Mouse (Mus musculus) midbrain, embryonic 16.5 days (tissue): ENCODE results near the gene Zfp213. TPM values are rescaled to one million over a fixed set of nuclear protein-coding genes. Genes with fewer than 3 reads are reported as not detected.
A peak's percentile ranks its signal among the peaks of the same experiment; 100 is the strongest.

ENCODE experiments used
- ATAC-seq: fragments of 200-750 bp; cut with Nextera tagmentation; 2 replicates; pipeline ENCODE4 v1.8.0; 2017; ENCODE audit warnings: moderate TSS enrichment
- H3K27ac ChIP-seq: fragments of 300-500 bp; sonication (generic); 2 replicates; pipeline ENCODE4 v1.5.1; 2014; ENCODE audit warnings: mild to moderate bottlenecking, low read length, mixed read lengths
- H3K27me3 ChIP-seq: fragments of 300-500 bp; sonication (generic); 2 replicates; pipeline ENCODE4 v1.6.1; 2014; ENCODE audit warnings: low read depth, low read length, mixed read lengths; ENCODE audit not compliant: control insufficient read depth, insufficient read depth
- H3K36me3 ChIP-seq: fragments of 300-500 bp; sonication (generic); 2 replicates; pipeline ENCODE4 v1.6.1; 2014; ENCODE audit warnings: mild to moderate bottlenecking, low read length, moderate library complexity, mixed read lengths; ENCODE audit not compliant: control insufficient read depth, insufficient read depth
- H3K4me1 ChIP-seq: fragments of 300-500 bp; sonication (generic); 2 replicates; pipeline ENCODE4 v1.6.1; 2014; ENCODE audit warnings: mild to moderate bottlenecking, low read length, mixed read lengths; ENCODE audit not compliant: control insufficient read depth, insufficient read depth
- H3K4me2 ChIP-seq: fragments of 300-500 bp; sonication (generic); 2 replicates; pipeline ENCODE4 v1.6.1; 2014; ENCODE audit warnings: mild to moderate bottlenecking, low read length, mixed read lengths
- H3K4me3 ChIP-seq: fragments of 300-500 bp; sonication (generic); 2 replicates; pipeline ENCODE4 v1.5.1; 2014; ENCODE audit warnings: low read depth, mild to moderate bottlenecking, low read length, moderate library complexity, mixed read lengths
- H3K9ac ChIP-seq: fragments of 300-500 bp; sonication (generic); 2 replicates; pipeline ENCODE4 v1.6.1; 2014; ENCODE audit warnings: low read depth, low read length, mixed read lengths
- H3K9me3 ChIP-seq: fragments of 300-500 bp; sonication (generic); replicated peaks from 2 replicates; pipeline ENCODE4 v1.6.1; 2014; ENCODE audit warnings: mild to moderate bottlenecking, low read length, mixed read lengths; ENCODE audit not compliant: control insufficient read depth, poor library complexity, severe bottlenecking
- WGBS: fragments of 180-500 bp; shearing (Covaris S2); extraction: QIAGEN DNeasy Blood & Tissue Kit; methylation state at CpG from one replicate; pipeline ENCODE4 v1.1.7; 2014; 5-methylcytosine and 5-hydroxymethylcytosine counted together
- polyA plus RNA-seq: library from polyadenylated mRNA; unstranded; fragments of >200 nt; fragmentation: Nextera tagmentation; extraction: Ambion mirVana; gene quantifications from 2 replicates; pipeline ENCODE4 v1.2.1, GENCODE M21; 2015

Zfp213 gene
- polyA plus RNA-seq: 16.0 and 17.9 TPM in 2 replicates

DNA sequence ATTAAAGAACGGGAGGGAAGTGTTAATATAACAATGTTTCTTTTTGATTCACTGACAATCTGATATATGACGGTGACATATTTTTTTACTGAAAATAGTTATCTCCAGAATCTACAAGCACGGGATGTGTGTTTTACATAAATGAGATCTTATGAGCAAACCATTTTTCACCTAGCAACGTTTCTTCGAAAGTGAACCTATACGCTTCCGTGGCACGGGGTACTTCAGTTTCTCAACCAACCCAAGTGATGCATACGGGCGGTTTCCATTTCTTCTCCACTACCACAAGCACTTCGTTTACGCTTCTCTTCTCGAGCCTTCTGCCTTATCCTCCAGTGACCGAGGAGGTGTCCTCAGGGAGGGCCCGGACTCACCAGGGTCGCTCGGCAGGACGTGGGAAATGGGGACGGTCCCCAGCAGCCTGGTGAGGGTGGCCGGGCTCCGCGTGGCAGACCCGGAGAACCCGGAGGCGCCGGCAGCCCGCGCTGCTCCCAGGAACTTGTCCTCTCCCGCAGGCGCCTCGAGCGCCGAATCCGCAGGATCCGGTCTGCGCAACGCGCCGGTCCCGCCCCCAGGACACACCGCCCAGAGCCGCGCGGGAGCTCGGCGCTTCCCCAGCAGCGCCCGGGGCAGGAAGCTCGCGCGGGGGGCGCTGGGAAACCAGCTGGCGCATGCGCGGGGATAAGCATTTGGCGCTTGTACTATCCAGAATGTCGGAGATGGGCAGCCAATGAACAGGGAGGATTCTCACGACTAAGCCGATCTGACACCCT is at the start of gene Zfp213:
Gene Zfp213 (minus strand): TSS at position 644 of the 773 bp plus-strand sequence.
- 1% methylated on average over 58 of the region's 59 CpGs for WGBS
- ATAC-seq: peak; percentile 95
- Histone ChIP-seq H3K4me2 (peak within 1 kb of the TSS; percentile 72), H3K27me3 (no peaks in the 10 kb centered on the region), H3K9me3 (no peaks in the 10 kb centered on the region), H3K9ac (peak within 1 kb of the TSS; percentile 92), H3K4me1 (peaks cover 10% of the 10 kb centered on the region), H3K4me3 (peak within 1 kb of the TSS; percentile 68), H3K36me3 (peaks cover 6% of the 10 kb centered on the region), H3K27ac (peak within 1 kb of the TSS; percentile 93)

DNA sequence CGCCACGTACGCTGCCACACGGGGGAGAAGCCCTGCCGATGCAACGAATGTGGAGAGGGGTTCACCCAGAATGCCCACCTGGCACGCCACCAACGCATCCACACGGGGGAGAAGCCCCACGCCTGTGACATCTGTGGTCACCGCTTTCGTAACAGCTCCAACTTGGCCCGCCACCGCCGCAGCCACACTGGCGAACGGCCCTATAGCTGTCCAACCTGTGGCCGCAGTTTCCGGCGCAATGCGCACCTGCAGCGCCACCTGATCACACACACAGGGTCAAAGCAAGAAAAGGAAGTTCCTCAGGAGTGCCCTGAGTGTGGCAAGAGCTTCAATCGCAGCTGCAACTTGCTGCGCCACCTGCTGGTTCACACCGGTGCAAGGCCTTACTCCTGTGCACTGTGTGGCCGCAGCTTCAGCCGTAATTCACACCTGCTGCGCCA is 46.3 kb upstream of the Zfp213 start:
- no peak for ATAC-seq

DNA sequence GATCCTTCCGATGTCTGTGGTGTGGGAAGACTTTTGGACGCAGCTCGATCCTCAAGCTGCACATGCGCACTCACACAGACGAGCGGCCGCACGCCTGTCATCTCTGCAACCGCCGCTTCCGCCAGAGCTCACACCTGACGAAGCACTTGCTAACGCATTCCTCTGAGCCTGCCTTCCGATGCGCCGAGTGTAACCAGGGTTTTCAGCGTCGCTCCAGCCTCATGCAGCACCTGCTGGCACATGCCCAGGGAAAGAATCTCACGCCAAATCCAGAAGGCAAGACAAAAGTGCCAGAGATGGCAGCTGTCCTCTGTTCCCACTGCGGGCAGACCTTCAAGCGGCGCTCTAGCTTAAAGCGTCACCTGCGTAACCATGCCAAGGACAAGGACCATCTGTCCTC is 45.6 kb upstream of the Zfp213 start:
- WGBS: 95% methylated on average over 24 of the region's 24 CpGs
- H3K9me3 ChIP-seq: no peaks in the 10 kb centered on the region
- no peaks in the 10 kb centered on the region for H3K4me1 ChIP-seq
- H3K4me2 ChIP-seq: no peak overlapping the region
- no peaks in the 10 kb centered on the region for H3K27me3 ChIP-seq
- H3K9ac ChIP-seq: no peak overlapping the region
- no peak for ATAC-seq
- H3K27ac ChIP-seq: no peak overlapping the region
- no peaks in the 10 kb centered on the region for H3K36me3 ChIP-seq
- no peak overlapping the region for H3K4me3 ChIP-seq

More for the DNA sequence above, 46.3 kb upstream of the Zfp213 start:
- H3K9ac ChIP-seq: no peak overlapping the region
- H3K4me2 ChIP-seq: no peak overlapping the region
- 85% methylated on average over 28 of the region's 28 CpGs for WGBS
- H3K27me3 ChIP-seq: no peaks in the 10 kb centered on the region
- H3K9me3 ChIP-seq: no peaks in the 10 kb centered on the region
- H3K4me1 ChIP-seq: no peaks in the 10 kb centered on the region
- H3K4me3 ChIP-seq: no peak overlapping the region
- H3K27ac ChIP-seq: no peak overlapping the region
- no peaks in the 10 kb centered on the region for H3K36me3 ChIP-seq

DNA sequence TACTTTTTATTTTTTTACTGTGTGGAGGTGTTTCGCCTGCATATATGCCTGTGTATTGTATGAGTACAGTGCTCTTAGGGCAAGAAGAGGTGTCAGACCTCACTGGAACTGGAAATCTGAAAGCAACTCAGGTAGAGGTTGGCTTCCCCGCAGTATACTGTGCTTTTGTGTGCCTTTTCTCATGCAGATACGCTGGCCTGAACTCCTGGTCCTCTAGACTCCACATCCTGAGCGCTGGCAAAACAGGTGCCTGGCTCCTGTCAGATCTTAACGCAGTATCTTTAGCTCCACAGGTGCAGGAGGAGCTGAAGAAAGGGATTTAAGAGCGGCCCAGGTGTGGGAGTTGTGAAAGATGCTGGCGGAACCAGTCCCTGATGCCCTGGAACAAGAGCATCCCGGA is 41.2 kb upstream of the Zfp213 start:
- WGBS: 85% methylated on average over 8 of the region's 8 CpGs
- no peak overlapping the region for H3K4me3 ChIP-seq
- no peak overlapping the region for H3K4me2 ChIP-seq
- H3K27ac ChIP-seq: no peak overlapping the region
- H3K4me1 ChIP-seq: no peaks in the 10 kb centered on the region
- no peak overlapping the region for H3K9ac ChIP-seq
- H3K9me3 ChIP-seq: no peaks in the 10 kb centered on the region
- no peaks in the 10 kb centered on the region for H3K36me3 ChIP-seq
- no peak for ATAC-seq
- no peaks in the 10 kb centered on the region; the same call in 1 of the 2 replicates for H3K27me3 ChIP-seq

DNA sequence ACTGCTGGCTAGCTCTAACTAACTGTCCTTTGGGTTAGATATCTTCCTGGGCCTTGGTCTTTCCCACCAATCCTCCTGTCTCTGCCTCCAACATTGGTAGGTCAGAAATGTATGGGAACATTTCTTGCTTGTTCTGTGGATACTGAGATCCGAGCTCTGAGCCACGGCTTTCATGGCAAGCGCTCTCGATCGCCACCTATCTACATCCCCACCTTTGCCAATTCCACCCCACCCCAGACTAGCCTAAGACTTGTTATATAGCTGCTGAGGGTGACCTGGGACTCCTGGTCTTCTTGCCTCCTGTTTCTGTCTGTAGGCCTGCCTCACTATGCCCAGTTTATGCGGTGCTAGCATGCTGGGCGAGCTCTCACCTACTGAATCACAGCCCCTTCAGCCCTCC is 40.4 kb upstream of the Zfp213 start:
- no peak overlapping the region for H3K27ac ChIP-seq
- peaks cover 2% of the 10 kb centered on the region; the same call in 1 of the 2 replicates for H3K4me1 ChIP-seq
- H3K4me3 ChIP-seq: no peak overlapping the region
- no peak overlapping the region for H3K9ac ChIP-seq
- no peaks in the 10 kb centered on the region for H3K9me3 ChIP-seq
- ATAC-seq: no peak
- H3K4me2 ChIP-seq: no peak overlapping the region
- WGBS: 79% methylated on average over 7 of the region's 7 CpGs
- H3K36me3 ChIP-seq: no peaks in the 10 kb centered on the region
- H3K27me3 ChIP-seq: no peaks in the 10 kb centered on the region; the same call in 1 of the 2 replicates

DNA sequence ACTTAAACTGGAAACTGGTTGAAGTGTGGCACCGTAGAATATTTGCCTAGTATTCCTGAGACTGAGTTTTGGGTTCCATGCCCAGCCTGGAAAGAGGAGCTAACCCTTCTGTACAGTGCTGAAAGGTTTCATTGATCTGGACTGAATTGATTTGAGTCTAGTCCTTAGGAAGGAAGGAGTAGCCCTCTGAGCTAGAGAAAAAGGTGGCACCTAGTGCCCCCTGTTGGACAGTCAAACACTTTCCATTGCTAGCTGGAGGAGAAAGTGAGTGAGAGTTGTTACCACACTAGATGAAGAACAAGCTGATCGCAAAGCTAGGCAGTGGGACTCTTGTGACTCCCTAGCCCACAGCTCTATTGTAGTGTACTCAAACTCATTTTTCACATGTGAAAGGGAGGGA is 39.5 kb upstream of the Zfp213 start:
- WGBS: 51% methylated on average over 2 of the region's 2 CpGs
- no peak overlapping the region for H3K9ac ChIP-seq
- peaks cover 3% of the 10 kb centered on the region; the same call in 1 of the 2 replicates for H3K4me1 ChIP-seq
- H3K4me2 ChIP-seq: no peak overlapping the region
- no peak for ATAC-seq
- H3K27me3 ChIP-seq: no peaks in the 10 kb centered on the region; the same call in 1 of the 2 replicates
- no peak overlapping the region for H3K27ac ChIP-seq
- H3K9me3 ChIP-seq: no peaks in the 10 kb centered on the region
- H3K36me3 ChIP-seq: no peaks in the 10 kb centered on the region
- no peak overlapping the region for H3K4me3 ChIP-seq

DNA sequence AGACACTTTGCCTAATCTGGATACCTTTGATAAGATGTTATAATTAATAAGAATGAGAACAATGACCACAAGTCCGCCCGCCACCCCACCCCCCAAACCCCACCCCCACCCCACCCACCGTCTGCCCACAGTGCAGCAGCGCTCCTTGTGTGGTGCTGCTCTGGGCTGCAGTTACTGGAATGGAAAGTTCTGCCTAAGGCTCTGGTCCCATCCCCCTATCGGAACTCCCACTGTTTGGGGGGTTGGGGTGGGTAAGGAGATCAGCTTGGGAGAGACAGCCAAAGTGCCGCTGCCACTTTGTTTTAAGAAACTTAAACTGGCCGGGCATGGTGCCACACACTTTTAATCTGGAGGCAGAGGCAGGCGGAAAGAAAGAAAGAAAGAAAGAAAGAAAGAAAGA is 39.0 kb upstream of the Zfp213 start:
- H3K27me3 ChIP-seq: no peaks in the 10 kb centered on the region; the same call in 1 of the 2 replicates
- H3K4me2 ChIP-seq: no peak overlapping the region
- no peak overlapping the region for H3K4me3 ChIP-seq
- H3K9me3 ChIP-seq: no peaks in the 10 kb centered on the region
- no peak for ATAC-seq
- no peak overlapping the region for H3K27ac ChIP-seq
- no peak overlapping the region for H3K9ac ChIP-seq
- 14% methylated on average over 8 of the region's 8 CpGs for WGBS
- H3K36me3 ChIP-seq: no peaks in the 10 kb centered on the region
- peaks cover 3% of the 10 kb centered on the region; the same call in 1 of the 2 replicates for H3K4me1 ChIP-seq

DNA sequence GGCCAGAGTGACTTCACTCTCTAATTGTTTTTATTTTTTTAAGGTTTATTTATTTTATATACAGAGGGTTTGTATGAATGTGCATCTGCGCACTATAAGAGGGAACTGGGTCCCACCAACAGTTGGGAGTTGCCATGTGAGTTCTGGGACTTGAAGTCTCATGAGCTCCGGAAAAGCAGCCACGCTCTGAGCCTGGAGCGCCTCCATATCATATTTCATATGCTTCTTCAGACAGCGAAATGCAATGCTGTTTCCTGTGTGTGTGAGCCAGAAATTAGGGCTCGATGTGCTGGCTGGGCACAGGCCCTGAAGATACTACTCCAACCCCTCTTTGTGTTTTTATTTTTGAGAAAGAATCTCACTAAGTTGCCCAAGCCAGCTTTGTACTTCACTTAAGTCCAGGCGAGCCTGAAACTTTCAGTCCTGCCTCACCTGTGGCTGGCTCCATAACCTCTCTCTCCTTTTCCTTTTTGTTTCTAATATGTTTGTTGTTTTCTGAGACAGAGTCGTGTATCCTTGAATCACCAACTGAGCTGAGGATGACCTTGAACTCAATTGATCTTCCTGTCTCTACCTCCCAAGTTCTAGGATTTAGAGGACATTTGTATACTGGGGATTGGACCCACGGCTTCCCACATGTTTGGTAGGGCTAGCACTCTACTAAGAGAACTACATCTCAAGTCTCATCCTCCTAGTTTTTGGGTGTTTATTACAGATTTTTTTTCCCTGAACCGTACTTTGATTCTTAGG is 38.0 kb upstream of the Zfp213 start:
- Histone ChIP-seq H3K9ac (no peak overlapping the region), H3K4me3 (no peak overlapping the region), H3K27me3 (no peaks in the 10 kb centered on the region; the same call in 1 of the 2 replicates), H3K9me3 (no peaks in the 10 kb centered on the region), H3K36me3 (no peaks in the 10 kb centered on the region), H3K4me2 (no peak overlapping the region), H3K27ac (no peak overlapping the region), H3K4me1 (peaks cover 3% of the 10 kb centered on the region; the same call in 1 of the 2 replicates)
- 46% methylated on average over 10 of the region's 10 CpGs for WGBS
- ATAC-seq: no peak
